Mouse (Mus musculus) heart, embryonic 11.5 days (tissue): Measurements from ENCODE around the gene Akt1. TPM values are rescaled to one million over a fixed set of nuclear protein-coding genes. Genes with fewer than 3 reads are reported as not detected.

Source experiments
- ATAC-seq: fragments of 200-750 bp; cut with Nextera tagmentation; replicated peaks from 2 replicates; pipeline ENCODE4 v1.8.0; 2017; ENCODE audit warnings: moderate library complexity; ENCODE audit not compliant: insufficient number of reproducible peaks, low FRiP score, low TSS enrichment
- H3K27ac ChIP-seq: fragments of 300-500 bp; sonication (generic); 2 replicates; pipeline ENCODE4 v1.5.1; 2014; ENCODE audit warnings: mild to moderate bottlenecking, low read depth, low read length
- H3K27me3 ChIP-seq: fragments of 300-500 bp; sonication (generic); 2 replicates; pipeline ENCODE4 v1.6.1; 2014; ENCODE audit warnings: mild to moderate bottlenecking, low read length, mixed read lengths; ENCODE audit not compliant: control insufficient read depth, insufficient read depth
- H3K36me3 ChIP-seq: fragments of 300-500 bp; sonication (generic); 2 replicates; pipeline ENCODE4 v1.6.1; 2014; ENCODE audit warnings: mild to moderate bottlenecking, low read length, moderate library complexity, mixed read lengths; ENCODE audit not compliant: control insufficient read depth, insufficient read depth
- H3K4me1 ChIP-seq: fragments of 300-500 bp; sonication (generic); 2 replicates; pipeline ENCODE4 v1.6.1; 2014; ENCODE audit warnings: low read length; ENCODE audit not compliant: control insufficient read depth, insufficient read depth
- H3K4me2 ChIP-seq: fragments of 300-500 bp; sonication (generic); 2 replicates; pipeline ENCODE4 v1.6.1; 2014; ENCODE audit warnings: mild to moderate bottlenecking, moderate library complexity
- H3K4me3 ChIP-seq: fragments of 300-500 bp; sonication (generic); 2 replicates; pipeline ENCODE4 v1.5.1; 2014; ENCODE audit warnings: low read depth, low read length
- H3K9ac ChIP-seq: fragments of 300-500 bp; sonication (generic); 2 replicates; pipeline ENCODE4 v1.6.1; 2014; ENCODE audit warnings: mild to moderate bottlenecking, low read depth, low read length, moderate library complexity
- H3K9me3 ChIP-seq: fragments of 300-500 bp; sonication (generic); replicated peaks from 2 replicates; pipeline ENCODE4 v1.6.1; 2016; ENCODE audit warnings: low read length; ENCODE audit not compliant: control insufficient read depth
- WGBS: fragments of 180-500 bp; shearing (Covaris S2); extraction: QIAGEN DNeasy Blood & Tissue Kit; methylation state at CpG from one replicate; pipeline ENCODE4 v1.1.7; 2014; ENCODE audit not compliant: insufficient replicate concordance; 5-methylcytosine and 5-hydroxymethylcytosine counted together
- polyA plus RNA-seq: library from polyadenylated mRNA; unstranded; fragments of >200 nt; fragmentation: Nextera tagmentation; extraction: Ambion mirVana; gene quantifications from 2 replicates; pipeline ENCODE4 v1.2.1, GENCODE M21; 2014

Akt1 gene
- polyA plus RNA-seq, 1 experiment from 2014 or later = 94.2 TPM

GRCm38 (mm10) chr12:112677943-112678554 lies 3.4 kb upstream of the Akt1 start:
- peaks cover 4% of the 10 kb centered on the region; the same call in 1 of the 2 replicates for H3K36me3 ChIP-seq
- peak overlapping the region; percentile 73 for H3K4me3 ChIP-seq
- peaks cover 44% of the 10 kb centered on the region for H3K27me3 ChIP-seq
- 20% methylated on average over 19 of the region's 19 CpGs for WGBS
- H3K9ac ChIP-seq = peak overlapping the region; percentile 79
- peaks cover 23% of the 10 kb centered on the region for H3K4me1 ChIP-seq
- H3K4me2 ChIP-seq = peak overlapping the region; percentile 100
- H3K27ac ChIP-seq = no peak overlapping the region
- H3K9me3 ChIP-seq = no peaks in the 10 kb centered on the region
- no peak for ATAC-seq

- Histone ChIP-seq H3K4me2 (no peak overlapping the region), H3K9me3 (no peaks in the 10 kb centered on the region), H3K4me3 (no peak overlapping the region), H3K9ac (no peak overlapping the region), H3K27ac (no peak overlapping the region), H3K36me3 (0 out of 2 replicates have a peak, but pooled peaks cover 2% of the 10 kb centered on the region), H3K4me1 (peaks cover 32% of the 10 kb centered on the region), H3K27me3 (peaks cover 36% of the 10 kb centered on the region)
- no peak for ATAC-seq
- WGBS = 64% methylated on average over 5 of the region's 5 CpGs
Observed at GRCm38 (mm10) chr12:112677076-112677475, 2.4 kb upstream of the Akt1 start.

GRCm38 (mm10) chr12:112675245-112676035 lies 756 bp upstream of the Akt1 start:
- ATAC-seq = no peak
- Histone ChIP-seq H3K4me2 (peak overlapping the region; percentile 75), H3K4me3 (peak overlapping the region; percentile 98), H3K9ac (peak overlapping the region; percentile 63; the same call in 1 of the 2 replicates), H3K4me1 (peaks cover 48% of the 10 kb centered on the region), H3K27ac (peak overlapping the region; percentile 99), H3K9me3 (no peaks in the 10 kb centered on the region), H3K27me3 (peaks cover 20% of the 10 kb centered on the region), H3K36me3 (peaks cover 5% of the 10 kb centered on the region; the same call in 1 of the 2 replicates)
- 14% methylated on average over 18 of the region's 18 CpGs for WGBS

- peak overlapping the region; percentile 99 for H3K9ac ChIP-seq
- H3K27ac ChIP-seq = peak overlapping the region; percentile 99
- no peaks in the 10 kb centered on the region for H3K9me3 ChIP-seq
- no peak; the same call in 1 of the 2 replicates for ATAC-seq
- WGBS = under 1% methylated on average over 38 of the region's 68 CpGs
- H3K36me3 ChIP-seq = peaks cover 10% of the 10 kb centered on the region; the same call in 1 of the 2 replicates
- peaks cover 7% of the 10 kb centered on the region; the same call in 1 of the 2 replicates for H3K27me3 ChIP-seq
- peaks cover 55% of the 10 kb centered on the region for H3K4me1 ChIP-seq
- peak overlapping the region; percentile 75 for H3K4me2 ChIP-seq
- H3K4me3 ChIP-seq = peak overlapping the region; percentile 98
Observed at GRCm38 (mm10) chr12:112673576-112674091, 1.1 kb downstream of the Akt1 start.

GRCm38 (mm10) chr12:112672744-112673575 lies 1.7 kb downstream of the Akt1 start:
- Histone ChIP-seq H3K4me3 (peak overlapping the region; percentile 98), H3K9me3 (no peaks in the 10 kb centered on the region), H3K4me2 (peak overlapping the region; percentile 75), H3K9ac (peak overlapping the region; percentile 99), H3K36me3 (peaks cover 15% of the 10 kb centered on the region; the same call in 1 of the 2 replicates), H3K4me1 (peaks cover 60% of the 10 kb centered on the region), H3K27me3 (peaks cover 6% of the 10 kb centered on the region; the same call in 1 of the 2 replicates), H3K27ac (peak overlapping the region; percentile 99)
- 3% methylated on average over 21 of the region's 21 CpGs for WGBS
- ATAC-seq = 0 out of 2 replicates have a peak, but pooled peaks have one; percentile 24

DNA sequence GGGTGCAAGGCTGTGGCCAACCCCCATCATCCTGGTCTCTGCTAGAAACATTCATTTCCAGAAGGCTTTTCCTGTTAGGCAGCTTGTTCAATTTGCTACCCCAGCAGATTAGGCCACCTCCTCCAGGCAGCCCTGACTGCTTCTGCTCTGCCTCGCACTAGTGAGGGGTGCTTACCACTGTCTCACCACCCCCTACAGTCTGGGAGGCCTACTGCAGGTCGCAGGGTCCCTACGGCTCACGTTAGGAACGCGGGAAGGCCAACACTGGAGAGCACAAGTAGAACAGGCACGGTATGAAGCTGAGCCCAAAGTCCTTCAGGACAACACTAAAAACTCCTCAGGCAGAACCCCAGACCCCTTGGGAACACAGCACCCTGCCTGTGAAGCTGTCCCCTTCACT lies 2.8 kb downstream of the Akt1 start:
- Histone ChIP-seq H3K9ac (peak overlapping the region; percentile 99), H3K27me3 (no peaks in the 10 kb centered on the region), H3K4me1 (peaks cover 66% of the 10 kb centered on the region), H3K4me3 (peak overlapping the region; percentile 98; the same call in 1 of the 2 replicates), H3K36me3 (peaks cover 20% of the 10 kb centered on the region; the same call in 1 of the 2 replicates), H3K4me2 (peak overlapping the region; percentile 75), H3K27ac (peak overlapping the region; percentile 99), H3K9me3 (no peaks in the 10 kb centered on the region)
- 73% methylated on average over 7 of the region's 7 CpGs for WGBS
- no peak for ATAC-seq

- Histone ChIP-seq H3K4me1 (peaks cover 76% of the 10 kb centered on the region), H3K27ac (peak overlapping the region; percentile 99), H3K27me3 (no peaks in the 10 kb centered on the region), H3K9ac (peak overlapping the region; percentile 25), H3K4me2 (peak overlapping the region; percentile 75), H3K9me3 (no peaks in the 10 kb centered on the region), H3K4me3 (peak overlapping the region; percentile 2; the same call in 1 of the 2 replicates), H3K36me3 (peaks cover 24% of the 10 kb centered on the region; the same call in 1 of the 2 replicates)
- ATAC-seq = no peak
- WGBS = 35% methylated on average over 8 of the region's 9 CpGs
Observed at GRCm38 (mm10) chr12:112670718-112671393, 3.8 kb downstream of the Akt1 start.
